Mouse (Mus musculus): ENCODE data around the gene Rasgrf2.

The Rasgrf2 gene

DNA sequence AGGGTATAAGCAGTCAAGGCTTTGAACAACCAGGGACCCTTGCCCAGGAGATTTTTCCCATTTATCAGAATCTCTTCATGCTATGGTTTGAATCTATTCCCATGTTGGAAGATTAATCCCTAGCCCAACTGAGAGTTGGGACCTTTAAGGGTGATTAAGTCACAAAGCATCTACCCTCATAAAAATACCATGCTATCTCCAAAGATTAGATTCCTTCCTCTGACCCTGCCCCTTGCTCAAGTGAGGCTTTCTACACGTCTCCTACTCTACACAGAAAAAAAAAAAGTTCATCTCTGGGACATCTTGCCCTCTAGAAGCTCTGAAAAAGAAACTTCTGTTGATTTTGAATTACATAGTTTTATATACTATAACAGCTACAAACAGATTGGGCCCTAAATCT, 154.5 kb downstream of the Rasgrf2 start:
- in situ Hi-C loops (cut with MboI; ENCODE audit: low pct_unique_long_range_greater_than_20kb in 1 of 2, low sequenced_read_pairs in 2 of 2, unreplicated experiment in 1 of 2): no loop called here

DNA sequence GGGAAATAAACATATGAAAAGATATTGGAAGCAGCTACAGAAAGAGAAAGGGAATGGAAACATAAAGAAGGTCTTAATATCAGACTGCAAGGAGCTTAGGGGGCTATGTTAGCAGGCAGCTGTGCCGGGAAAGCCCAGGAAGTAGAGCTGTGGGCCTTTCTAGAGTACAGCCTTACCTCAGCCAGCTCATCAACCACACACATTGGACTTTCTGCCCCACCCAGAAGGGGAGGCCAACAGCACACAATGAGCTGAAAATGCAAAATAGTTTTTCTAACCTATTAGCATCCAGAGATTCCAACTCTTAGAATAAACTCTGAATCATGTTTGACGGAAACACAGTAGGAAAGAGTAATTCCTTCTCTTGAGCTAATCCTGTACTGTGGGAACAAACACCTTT, 154.9 kb downstream of the Rasgrf2 start:
- in situ Hi-C loops (cut with MboI; ENCODE audit: low pct_unique_long_range_greater_than_20kb in 1 of 2, low sequenced_read_pairs in 2 of 2, unreplicated experiment in 1 of 2): no loop called here

DNA sequence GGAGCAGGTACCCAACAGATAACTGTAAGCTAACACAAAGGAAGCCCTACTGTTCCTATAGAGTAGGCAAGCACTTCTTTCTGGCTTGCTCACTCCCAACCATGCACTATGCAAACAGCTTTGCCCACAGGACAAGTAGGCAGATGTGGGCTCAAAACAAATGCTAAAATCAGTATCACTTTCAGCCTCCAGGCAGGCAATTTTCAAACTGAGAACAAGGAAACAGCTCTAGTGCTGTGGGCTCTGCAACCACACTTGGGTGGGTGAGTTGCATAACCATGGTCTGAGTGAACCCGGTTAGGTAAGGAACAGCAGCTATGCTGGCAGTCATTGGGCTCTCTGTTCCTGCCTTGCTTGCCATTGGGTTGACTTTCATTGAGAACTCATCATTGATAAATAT, 157.3 kb downstream of the Rasgrf2 start:
- in situ Hi-C loops (cut with MboI; ENCODE audit: low pct_unique_long_range_greater_than_20kb in 1 of 2, low sequenced_read_pairs in 2 of 2, unreplicated experiment in 1 of 2): no loop called here

DNA sequence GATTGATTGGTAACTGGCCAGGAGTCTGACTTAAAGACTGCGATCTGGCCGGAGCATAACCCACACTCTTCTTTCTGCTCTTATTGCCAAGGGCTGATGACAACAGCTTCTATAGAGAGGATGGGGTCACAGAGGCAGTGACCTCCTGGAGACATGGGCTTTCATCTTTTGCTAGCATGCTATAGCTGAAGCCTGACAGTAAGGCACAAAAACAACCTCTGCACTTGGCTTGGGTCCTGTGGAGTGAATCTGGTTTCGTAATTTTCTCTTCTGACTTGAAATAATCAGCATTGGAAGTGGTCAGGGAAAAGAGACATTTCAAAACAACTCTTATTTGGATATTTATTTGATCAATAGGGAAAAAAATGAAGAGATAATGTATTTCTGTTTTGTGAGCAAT, 160.2 kb downstream of the Rasgrf2 start:
- in situ Hi-C loops (cut with MboI; ENCODE audit: low pct_unique_long_range_greater_than_20kb in 1 of 2, low sequenced_read_pairs in 2 of 2, unreplicated experiment in 1 of 2): no loop called here

DNA sequence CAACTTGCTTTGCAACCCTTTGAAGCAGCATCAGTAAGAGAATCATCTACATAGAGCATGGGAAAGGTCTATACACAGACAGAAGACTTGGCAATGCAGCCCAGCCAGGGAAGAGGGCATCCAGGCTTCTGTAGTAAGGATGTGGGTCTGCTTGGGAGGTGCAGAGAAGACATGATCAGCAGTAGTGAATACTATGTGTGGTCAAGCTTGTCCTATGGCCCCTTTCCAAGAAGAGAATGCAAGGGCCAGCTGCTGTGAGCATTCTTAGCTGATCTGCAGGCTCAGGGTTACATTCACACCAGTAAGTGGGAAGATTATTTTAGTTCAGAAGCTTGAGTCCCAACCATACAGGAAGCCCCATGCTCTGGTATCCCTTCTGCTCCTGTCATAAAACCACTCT, 175.0 kb downstream of the Rasgrf2 start:
- in situ Hi-C loops (cut with MboI; ENCODE audit: low pct_unique_long_range_greater_than_20kb in 1 of 2, low sequenced_read_pairs in 2 of 2, unreplicated experiment in 1 of 2): no loop called here

DNA sequence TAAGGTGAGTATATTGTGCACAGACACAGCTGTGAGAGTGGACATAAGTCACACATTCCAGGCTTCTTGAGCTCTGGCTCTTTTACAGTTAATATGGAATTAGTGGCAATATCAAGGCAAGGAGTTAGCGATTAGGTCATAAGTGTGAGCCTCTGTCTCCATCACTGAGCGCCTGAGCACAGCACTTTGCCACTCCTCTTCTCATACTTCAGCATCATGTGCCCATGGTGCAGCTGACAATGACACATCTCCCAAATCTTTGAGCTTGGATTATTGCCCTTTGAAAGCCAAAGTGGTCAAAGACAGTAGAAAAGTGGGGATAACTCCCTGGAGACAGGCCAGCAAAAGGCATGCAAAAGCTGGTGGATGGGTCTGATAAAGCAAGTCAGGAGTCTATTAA, 175.8 kb downstream of the Rasgrf2 start:
- in situ Hi-C loops (cut with MboI; ENCODE audit: low pct_unique_long_range_greater_than_20kb in 1 of 2, low sequenced_read_pairs in 2 of 2, unreplicated experiment in 1 of 2): no loop called here

DNA sequence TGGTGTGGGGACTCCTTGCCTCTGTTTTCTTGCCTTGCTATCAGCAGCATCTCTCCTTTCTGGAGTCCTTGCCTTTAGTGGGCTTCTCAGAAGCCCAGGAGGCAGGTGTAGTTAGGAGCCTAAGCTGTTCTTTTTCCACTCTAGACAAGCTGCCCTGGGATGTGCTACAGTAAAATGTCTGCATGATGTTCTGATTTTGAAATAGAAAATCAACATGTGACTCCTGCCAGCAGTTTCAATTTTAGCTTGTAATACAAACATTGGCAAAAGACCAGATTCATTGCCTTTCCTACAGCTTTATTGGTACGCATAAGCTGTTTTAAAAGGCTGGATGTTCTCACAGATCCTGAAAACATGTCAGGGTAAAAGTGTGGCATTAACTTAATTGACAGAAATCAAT, 176.3 kb downstream of the Rasgrf2 start:
- in situ Hi-C loops (cut with MboI; ENCODE audit: low pct_unique_long_range_greater_than_20kb in 1 of 2, low sequenced_read_pairs in 2 of 2, unreplicated experiment in 1 of 2): no loop called here

DNA sequence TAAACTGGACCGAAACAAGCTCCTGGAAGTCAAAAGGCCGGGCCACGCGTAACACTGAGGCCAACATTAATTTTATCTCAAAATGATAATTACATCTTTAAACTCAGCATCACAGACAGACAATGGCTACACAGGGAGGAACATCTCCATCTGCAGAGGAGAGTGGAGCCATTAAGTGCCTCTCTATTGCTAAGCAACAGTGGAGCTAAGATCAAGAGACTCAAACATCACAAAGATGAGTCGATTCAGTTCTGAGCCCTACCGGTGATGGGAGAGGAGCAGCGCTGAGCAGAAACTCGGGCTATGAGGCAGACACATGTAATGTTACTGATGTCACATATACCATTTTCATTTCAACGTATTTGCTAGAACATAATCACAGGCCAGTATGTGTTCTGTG, 191.3 kb downstream of the Rasgrf2 start:
- in situ Hi-C loops (cut with MboI; ENCODE audit: low pct_unique_long_range_greater_than_20kb in 1 of 2, low sequenced_read_pairs in 2 of 2, unreplicated experiment in 1 of 2): no loop called here

DNA sequence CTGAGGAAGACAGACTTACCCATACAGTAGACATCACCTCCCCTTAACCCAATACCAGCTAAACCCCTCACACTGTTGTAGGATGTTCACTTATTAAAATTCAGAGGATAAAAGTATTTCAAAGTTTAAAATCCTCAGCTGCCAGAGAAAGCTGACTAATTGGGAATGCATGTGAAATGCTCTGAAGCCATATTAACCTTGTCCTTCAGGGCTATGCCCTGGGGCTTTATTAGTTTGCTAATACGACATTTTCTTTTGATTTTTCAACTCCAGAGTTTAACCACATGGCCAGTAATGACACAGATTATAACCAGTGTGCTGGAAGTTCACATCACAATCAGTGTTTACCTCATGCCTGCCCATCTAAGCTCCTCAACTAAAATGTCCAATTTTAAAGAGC, 192.6 kb downstream of the Rasgrf2 start:
- in situ Hi-C loops (cut with MboI; ENCODE audit: low pct_unique_long_range_greater_than_20kb in 1 of 2, low sequenced_read_pairs in 2 of 2, unreplicated experiment in 1 of 2): no loop called here

DNA sequence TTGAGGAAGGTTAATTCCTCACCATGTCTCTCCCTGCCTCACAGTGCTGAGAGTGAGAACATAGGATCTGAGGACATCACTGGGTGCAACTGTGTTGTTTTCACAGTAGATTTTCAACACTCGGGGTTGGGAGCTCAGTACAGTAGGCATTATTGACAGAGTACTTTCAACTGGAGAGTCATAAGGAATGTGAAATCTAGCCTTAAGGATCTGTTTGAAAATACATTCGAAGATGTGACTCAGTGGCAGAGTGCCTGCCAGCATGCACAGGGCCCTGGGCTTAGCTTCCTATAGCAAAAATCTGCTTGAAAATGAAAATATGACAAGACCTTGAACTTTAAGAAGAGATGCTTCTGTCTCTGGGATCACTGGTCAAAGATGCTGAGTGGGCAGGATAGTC, 194.2 kb downstream of the Rasgrf2 start:
- in situ Hi-C loops (cut with MboI; ENCODE audit: low pct_unique_long_range_greater_than_20kb in 1 of 2, low sequenced_read_pairs in 2 of 2, unreplicated experiment in 1 of 2): no loop called here

DNA sequence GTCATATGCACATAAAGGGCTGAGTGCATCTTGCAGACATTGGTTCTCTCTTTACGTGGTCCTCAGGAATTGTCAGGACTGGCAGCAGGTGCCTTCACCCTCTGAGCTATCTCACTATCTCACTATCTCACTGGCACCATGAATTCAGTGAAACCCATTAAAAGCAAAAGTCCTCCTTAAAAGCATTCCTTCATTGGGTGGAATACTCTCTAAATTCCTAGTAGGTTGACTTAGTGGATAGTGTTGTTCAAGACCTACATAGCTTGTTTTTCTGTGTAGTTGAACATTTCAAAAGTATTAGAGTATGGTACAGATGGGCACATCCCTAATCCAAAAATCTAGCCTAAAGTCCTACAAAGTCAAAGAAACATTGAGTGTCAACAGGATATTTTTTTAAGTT, 199.3 kb downstream of the Rasgrf2 start:
- in situ Hi-C loops (cut with MboI; ENCODE audit: low pct_unique_long_range_greater_than_20kb in 1 of 2, low sequenced_read_pairs in 2 of 2, unreplicated experiment in 1 of 2): no loop called here

DNA sequence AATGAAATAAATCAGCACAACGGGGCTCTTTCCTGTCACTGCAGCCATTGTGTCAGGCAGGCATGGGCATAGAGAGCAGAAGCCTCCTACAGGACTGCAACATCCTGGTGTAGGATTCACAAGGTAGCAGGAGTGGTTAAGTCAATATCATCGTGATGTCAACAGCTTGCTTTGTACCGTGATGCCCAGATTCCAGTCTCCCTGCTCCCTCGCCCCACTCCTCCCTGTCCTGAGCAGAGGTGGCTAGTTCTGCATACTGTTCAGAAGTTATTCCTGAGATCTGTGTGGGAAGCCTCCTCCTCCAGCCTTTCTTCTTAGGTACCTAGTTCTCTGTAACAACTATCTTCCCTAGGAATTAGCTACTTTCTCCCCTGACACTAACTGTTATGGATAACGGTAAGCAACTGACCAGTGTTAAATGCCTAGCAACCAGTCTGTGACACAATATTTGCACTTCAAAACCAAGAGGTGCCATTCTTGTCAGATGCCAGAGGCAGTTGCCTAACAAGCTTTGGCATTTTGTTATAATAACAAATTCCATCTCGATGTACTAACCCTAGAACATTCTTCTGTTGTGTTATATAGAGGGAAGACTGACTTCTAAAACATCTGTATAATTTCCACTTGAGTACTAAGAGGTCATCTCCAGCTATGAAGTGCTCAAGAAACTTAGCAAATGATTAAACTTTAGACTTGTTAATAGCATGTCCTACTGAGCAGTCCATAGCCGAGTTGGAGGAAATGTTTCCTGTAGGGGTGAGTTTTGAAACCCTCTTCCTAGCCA, 201.3 kb downstream of the Rasgrf2 start:
- in situ Hi-C loops (cut with MboI; ENCODE audit: low pct_unique_long_range_greater_than_20kb in 1 of 2, low sequenced_read_pairs in 2 of 2, unreplicated experiment in 1 of 2): no loop called here

DNA sequence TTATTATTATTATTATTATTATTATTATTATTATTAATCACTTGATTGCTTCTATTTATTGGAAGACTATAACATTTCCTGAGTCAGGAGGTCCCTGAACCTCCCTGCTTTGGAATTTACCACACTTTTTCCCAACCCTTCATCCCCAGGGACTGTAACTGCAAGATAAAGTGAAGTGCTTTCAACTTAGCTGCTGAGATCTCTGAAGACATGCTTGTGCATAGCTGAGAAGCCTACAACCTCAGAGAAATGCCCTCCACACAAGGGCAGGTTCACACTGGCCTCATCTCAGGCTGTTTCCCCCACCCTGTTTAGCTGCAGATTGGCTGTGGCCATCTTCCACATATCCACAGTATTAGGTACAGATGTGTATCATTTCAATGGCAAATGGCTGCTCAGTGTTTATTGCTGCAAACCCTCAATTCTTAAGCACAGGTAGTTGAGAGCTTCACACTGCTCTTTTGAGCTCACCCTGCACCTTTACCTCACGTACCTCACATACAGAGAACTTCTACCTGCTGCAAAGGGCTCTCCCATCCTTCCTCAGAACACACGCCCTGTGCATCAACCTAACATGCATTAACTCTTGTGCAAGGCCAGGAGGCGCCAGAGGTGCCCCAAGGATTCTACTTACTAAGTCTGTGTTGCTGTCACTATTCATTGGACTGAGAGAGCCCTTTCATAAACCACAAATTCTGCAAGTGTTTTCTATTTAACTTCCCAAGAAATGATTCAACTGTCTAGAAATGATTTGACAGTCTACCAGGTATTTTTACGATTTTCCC, 202.7 kb downstream of the Rasgrf2 start:
- in situ Hi-C loops (cut with MboI; ENCODE audit: low pct_unique_long_range_greater_than_20kb in 1 of 2, low sequenced_read_pairs in 2 of 2, unreplicated experiment in 1 of 2): no loop called here

DNA sequence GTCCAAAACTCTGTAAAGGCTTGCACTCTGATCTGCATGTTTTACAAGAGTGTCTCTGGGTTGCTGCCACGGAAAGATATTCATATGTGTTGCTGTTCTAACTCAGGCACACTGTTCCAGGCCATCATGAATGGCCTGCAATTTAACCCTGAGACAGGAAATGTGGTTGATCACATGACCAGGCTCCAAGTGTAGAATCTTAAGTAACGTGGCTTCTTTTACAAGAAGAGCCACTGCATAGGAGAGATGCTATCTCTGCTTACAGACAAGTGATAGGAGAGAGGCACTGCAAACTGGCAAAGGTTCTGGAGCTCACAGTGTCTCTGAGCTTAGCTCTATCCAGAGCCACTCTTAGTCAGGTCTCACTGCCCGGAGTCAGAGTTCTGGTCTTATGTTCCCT, 210.4 kb downstream of the Rasgrf2 start:
- in situ Hi-C loops (cut with MboI; ENCODE audit: low pct_unique_long_range_greater_than_20kb in 1 of 2, low sequenced_read_pairs in 2 of 2, unreplicated experiment in 1 of 2): loop anchor here in 1 of 2 experiments (25.0 kb wide), 1 partner anchor 816 kb away; no protein-coding TSS in a partner anchor

DNA sequence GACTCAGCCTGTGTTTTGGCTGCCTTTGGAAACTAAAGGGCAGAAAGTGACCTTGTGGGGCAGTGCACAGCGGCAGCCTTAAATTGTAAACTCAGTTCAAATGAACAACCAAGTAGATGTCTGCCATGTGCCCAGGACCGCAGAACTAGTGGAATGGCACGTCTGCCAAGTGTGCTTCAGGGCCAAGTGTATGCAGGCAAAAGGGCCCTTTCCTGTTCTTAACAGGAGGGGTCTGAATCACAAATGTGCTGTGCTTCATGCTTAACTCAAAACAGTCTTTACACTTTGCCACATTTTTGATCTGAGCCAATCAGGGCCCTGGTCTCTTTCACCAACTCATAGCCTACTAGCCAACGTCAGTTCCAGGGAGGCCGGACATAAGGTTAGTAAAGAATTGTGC, 212.7 kb downstream of the Rasgrf2 start:
- in situ Hi-C loops (cut with MboI; ENCODE audit: low pct_unique_long_range_greater_than_20kb in 1 of 2, low sequenced_read_pairs in 2 of 2, unreplicated experiment in 1 of 2): loop anchor here in 1 of 2 experiments (25.0 kb wide), 1 partner anchor 819 kb away; no protein-coding TSS in a partner anchor

DNA sequence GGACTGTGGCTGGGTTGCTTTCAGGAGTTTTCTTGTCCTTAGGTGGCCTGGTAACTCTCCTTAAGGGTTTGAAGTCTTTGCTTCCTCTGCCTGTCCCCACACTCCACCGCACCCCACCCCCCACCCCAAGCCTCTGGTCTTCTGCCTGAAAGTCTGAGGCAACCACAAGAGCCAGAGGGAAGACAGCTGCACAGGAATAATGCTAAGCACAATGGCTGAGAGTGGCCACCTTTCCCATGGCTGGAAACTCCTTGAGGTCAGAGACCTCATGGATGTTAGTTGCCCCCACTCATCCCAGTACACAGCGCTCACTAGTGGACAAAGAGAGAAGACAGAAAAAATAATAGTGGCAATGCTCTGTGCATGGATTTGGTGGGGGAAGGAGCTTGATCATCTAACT, 213.6 kb downstream of the Rasgrf2 start:
- in situ Hi-C loops (cut with MboI; ENCODE audit: low pct_unique_long_range_greater_than_20kb in 1 of 2, low sequenced_read_pairs in 2 of 2, unreplicated experiment in 1 of 2): loop anchor here in 1 of 2 experiments (25.0 kb wide), 1 partner anchor 819 kb away; no protein-coding TSS in a partner anchor

DNA sequence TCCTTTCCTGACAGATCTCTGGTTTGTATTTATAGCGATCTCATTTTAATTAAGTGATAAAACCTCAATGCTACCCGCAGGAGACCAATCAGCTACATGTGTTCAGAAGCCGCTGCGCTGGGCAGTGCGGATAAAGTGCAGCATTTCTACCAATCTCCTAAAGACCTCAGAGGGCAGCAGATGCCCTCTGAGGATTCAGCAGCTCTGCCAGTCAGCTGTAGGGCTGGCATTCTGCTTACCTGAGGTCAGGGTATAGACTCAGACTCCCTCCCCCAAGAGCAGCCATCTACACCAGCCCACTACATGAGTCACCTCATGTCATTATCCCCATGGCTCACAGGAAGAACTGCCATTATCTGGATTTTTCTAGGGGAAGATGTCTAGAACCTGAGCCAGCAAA, 215.1 kb downstream of the Rasgrf2 start:
- in situ Hi-C loops (cut with MboI; ENCODE audit: low pct_unique_long_range_greater_than_20kb in 1 of 2, low sequenced_read_pairs in 2 of 2, unreplicated experiment in 1 of 2): loop anchor here in 1 of 2 experiments (25.0 kb wide), 1 partner anchor 821 kb away; no protein-coding TSS in a partner anchor

DNA sequence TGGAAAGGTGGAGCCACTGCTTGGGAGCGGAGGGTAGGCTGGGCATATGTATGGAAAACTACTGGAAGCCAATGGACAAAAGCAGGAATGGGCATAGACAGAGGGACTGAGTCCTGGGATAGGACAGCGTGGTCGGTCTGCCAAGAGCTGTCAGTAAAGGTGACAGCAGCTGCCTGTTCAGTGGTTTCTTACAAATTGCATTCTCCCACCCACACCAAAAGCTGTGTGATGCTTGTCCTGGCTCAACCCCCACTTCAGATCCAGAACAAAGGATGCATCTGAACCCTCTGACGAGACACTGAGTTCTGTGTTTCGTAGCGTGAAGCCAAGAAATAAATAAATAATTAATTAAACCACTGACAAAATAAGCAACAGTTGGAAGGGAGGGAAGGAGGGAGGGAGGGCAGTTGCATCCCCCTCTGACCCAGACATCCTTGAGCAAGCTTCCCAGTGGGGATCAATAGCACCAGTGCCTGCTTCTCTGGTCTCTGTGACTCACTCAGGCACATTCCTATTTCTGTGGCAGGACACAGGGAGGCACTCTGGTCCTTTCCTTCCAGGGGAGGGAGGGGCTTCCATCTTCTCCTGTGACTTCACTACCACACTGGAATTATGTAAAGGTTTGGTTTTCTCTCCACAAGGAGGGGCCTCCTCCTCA, 215.7 kb downstream of the Rasgrf2 start:
- in situ Hi-C loops (cut with MboI; ENCODE audit: low pct_unique_long_range_greater_than_20kb in 1 of 2, low sequenced_read_pairs in 2 of 2, unreplicated experiment in 1 of 2): loop anchor here in 1 of 2 experiments (25.0 kb wide), 1 partner anchor 822 kb away; no protein-coding TSS in a partner anchor

DNA sequence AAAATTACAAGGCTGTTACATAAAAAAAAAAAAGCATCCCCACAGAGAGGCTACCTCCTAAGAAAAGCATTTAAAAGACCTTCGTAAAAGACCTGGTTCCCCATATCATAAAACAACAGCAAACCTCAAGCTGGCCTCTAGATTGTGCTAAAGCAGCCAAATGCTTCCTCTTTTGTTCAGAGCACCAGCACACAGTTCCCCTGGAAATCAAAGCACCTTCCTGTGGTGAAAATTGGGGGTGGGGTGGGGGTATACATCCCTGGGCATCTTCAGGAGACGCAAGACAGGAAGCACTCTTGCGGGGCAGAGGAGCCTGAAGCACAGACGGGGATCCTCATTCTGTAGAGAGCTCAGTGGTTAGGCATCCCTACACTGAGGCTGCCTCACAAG, 216.3 kb downstream of the Rasgrf2 start:
- in situ Hi-C loops (cut with MboI; ENCODE audit: low pct_unique_long_range_greater_than_20kb in 1 of 2, low sequenced_read_pairs in 2 of 2, unreplicated experiment in 1 of 2): loop anchor here in 1 of 2 experiments (25.0 kb wide), 1 partner anchor 822 kb away; no protein-coding TSS in a partner anchor
